Mouse (Mus musculus) olfactory bulb, adult 2 months (tissue): ENCODE measurements around the gene U2surp.

Source experiments
- CTCF ChIP-seq: fragments of 200-500 bp; IDR thresholded peaks from 2 replicates; pipeline ENCODE4 v1.5.1; 2012; ENCODE audit warnings: low read depth, mild to moderate bottlenecking, low read length, moderate library complexity; ENCODE audit not compliant: insufficient read depth
- POLR2A ChIP-seq: fragments of 200-500 bp; IDR thresholded peaks from 2 replicates; pipeline ENCODE4 v1.6.1; 2012; ENCODE audit warnings: mild to moderate bottlenecking, low read depth, low read length, moderate library complexity; ENCODE audit not compliant: insufficient read depth

- no peak for TF ChIP-seq POLR2A
- TF ChIP-seq CTCF: no peak
Measured at GRCm38 (mm10) chr9:95557722-95558121, 45.9 kb upstream of the U2surp start.
